Mouse (Mus musculus): Measurements from ENCODE around the gene Tsc2.

DNA sequence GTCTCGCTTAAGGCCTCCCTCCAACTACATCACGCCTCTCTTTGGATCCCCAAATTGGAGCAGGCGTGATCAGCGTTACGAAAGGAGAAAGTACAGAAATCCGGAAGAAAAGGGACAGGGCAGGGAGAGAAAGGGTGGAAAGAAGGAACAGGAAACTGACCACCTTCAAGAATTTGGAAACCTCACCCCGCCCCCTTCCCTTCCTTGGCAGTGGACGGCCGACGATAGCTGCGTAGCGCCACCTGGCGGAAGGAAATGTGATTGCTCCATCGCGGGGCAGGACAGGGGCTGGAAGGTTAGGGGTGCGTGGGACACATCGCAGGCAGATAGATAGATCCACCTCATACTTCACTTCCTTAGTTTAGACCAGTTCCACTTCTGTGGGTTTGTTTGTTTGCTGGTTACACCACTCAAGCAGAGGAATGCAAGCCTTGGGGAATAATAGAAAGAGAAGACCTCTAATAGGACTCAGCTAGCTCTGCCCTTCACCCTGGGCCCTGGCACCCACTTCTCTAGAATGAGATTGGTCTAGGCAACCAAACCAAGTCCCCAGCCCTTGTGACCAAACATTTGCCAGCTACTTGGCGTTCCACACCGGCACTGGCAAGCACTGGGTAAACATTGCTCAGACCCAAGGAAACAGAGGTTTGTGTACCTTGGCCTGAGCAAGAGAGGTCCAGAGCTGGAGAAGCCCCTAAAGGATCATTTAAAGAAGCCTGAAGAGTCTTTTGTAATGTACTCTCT is 21.7 kb upstream of the Tsc2 start:
- TF ChIP-seq CTCF (IDR thresholded peaks at IDR 0.05; ENCODE audit: low read depth, low read length), result peak; percentile 98
- TF ChIP-seq POLR2A (IDR thresholded peaks at IDR 0.05; ENCODE audit: insufficient read depth, low read length), result no peak
- TF ChIP-seq EP300 (IDR thresholded peaks at IDR 0.05; ENCODE audit: insufficient read depth, low read depth, low read length), result no peak

Data from ES-Bruce4 (cell line).